Mouse (Mus musculus) hindbrain, postnatal 0 days (tissue): Measurements from ENCODE around the gene Adamts12. TPM values are rescaled to one million over a fixed set of nuclear protein-coding genes. Genes with fewer than 3 reads are reported as not detected.
A peak's percentile ranks its signal among the peaks of the same experiment; 100 is the strongest.

Experiments
- ATAC-seq: fragments of 200-750 bp; cut with Nextera tagmentation; 2 replicates; pipeline ENCODE4 v1.8.0; 2017; ENCODE audit warnings: mild to moderate bottlenecking, moderate TSS enrichment, moderate library complexity
- DNase-seq: peaks from one replicate; pipeline ENCODE4 v3.0.0-alpha.2; 2015; ENCODE audit warnings: low spot score
- H3K27ac ChIP-seq: fragments of 300-500 bp; sonication (generic); 2 replicates; pipeline ENCODE4 v1.5.1; 2014; ENCODE audit warnings: mild to moderate bottlenecking
- H3K27me3 ChIP-seq: fragments of 300-500 bp; sonication (generic); 2 replicates; pipeline ENCODE4 v1.6.1; 2014; ENCODE audit warnings: low read length, mixed read lengths; ENCODE audit not compliant: insufficient read depth
- H3K36me3 ChIP-seq: fragments of 300-500 bp; sonication (generic); 2 replicates; pipeline ENCODE4 v1.6.1; 2014; ENCODE audit warnings: low read length, mixed read lengths; ENCODE audit not compliant: insufficient read depth
- H3K4me1 ChIP-seq: fragments of 300-500 bp; sonication (generic); 2 replicates; pipeline ENCODE4 v1.6.1; 2014; ENCODE audit warnings: antibody characterized with exemption, low read length, mixed read lengths; ENCODE audit not compliant: insufficient read depth
- H3K4me2 ChIP-seq: fragments of 300-500 bp; sonication (generic); 2 replicates; pipeline ENCODE4 v1.6.1; 2014; ENCODE audit warnings: low read depth, mild to moderate bottlenecking, low read length, moderate library complexity, mixed read lengths
- H3K4me3 ChIP-seq: fragments of 300-500 bp; sonication (generic); 2 replicates; pipeline ENCODE4 v1.5.1; 2014; ENCODE audit warnings: low read length
- H3K9ac ChIP-seq: fragments of 300-500 bp; sonication (generic); replicated peaks from 2 replicates; pipeline ENCODE4 v1.6.1; 2014; ENCODE audit warnings: mild to moderate bottlenecking, low read length, moderate library complexity, mixed read lengths
- H3K9me3 ChIP-seq: fragments of 300-500 bp; sonication (generic); 2 replicates; pipeline ENCODE4 v1.6.1; 2016; ENCODE audit warnings: low read length, mixed read lengths
- CTCF ChIP-seq: IDR thresholded peaks from 2 replicates; pipeline ENCODE4 v1.5.1; 2016; ENCODE audit warnings: antibody characterized with exemption, control low read depth, low read depth
- WGBS: fragments of 180-500 bp; shearing (Covaris S2); extraction: QIAGEN DNeasy Blood & Tissue Kit; methylation state at CpG from one replicate; pipeline ENCODE4 v1.1.7; 2014; 5-methylcytosine and 5-hydroxymethylcytosine counted together
- polyA plus RNA-seq: library from polyadenylated mRNA; unstranded; fragments of >200 nt; fragmentation: Nextera tagmentation; extraction: Ambion mirVana; gene quantifications from 2 replicates; pipeline ENCODE4 v1.2.1, GENCODE M21; 2015
- total RNA-seq: library from RNA; depleted of rRNA; stranded (reverse); fragments of >200 nt; gene quantifications from 2 replicates; pipeline ENCODE4 v1.2.3, GENCODE M21; 2014

The Adamts12 gene
- total and polyA plus RNA-seq, 2 experiments from 2014 or later = 1.3 to 7.9 TPM

DNA sequence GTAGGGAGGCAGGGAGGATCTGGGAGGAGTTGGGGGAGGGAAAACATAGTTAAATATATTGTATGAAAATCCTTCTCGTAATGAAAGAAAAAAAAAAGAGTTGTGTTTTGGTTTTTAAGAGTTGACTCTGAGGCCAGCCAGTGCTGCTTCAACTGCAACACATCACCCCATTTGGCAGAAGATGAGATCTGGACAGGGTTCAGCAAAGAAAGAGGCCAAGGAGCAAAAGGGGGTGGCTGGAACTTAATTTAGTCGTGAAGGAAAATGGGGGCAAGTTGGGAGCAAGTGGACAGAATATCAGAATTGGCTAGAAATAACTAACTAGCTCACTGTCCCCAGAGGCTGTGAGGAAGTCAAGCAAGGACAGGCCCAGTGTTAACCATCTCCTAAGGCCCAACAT lies 51.7 kb downstream of the Adamts12 start:
- Histone ChIP-seq H3K4me1 (no peaks in the 10 kb centered on the region), H3K4me3 (no peak overlapping the region), H3K9me3 (no peaks in the 10 kb centered on the region), H3K27me3 (no peaks in the 10 kb centered on the region), H3K36me3 (no peaks in the 10 kb centered on the region), H3K9ac (no peak overlapping the region), H3K4me2 (no peak overlapping the region), H3K27ac (no peak overlapping the region)
- DNase-seq (no peak), ATAC-seq (no peak)
- no peak for TF ChIP-seq CTCF
- 68% methylated on average over 2 of the region's 2 CpGs for WGBS

DNA sequence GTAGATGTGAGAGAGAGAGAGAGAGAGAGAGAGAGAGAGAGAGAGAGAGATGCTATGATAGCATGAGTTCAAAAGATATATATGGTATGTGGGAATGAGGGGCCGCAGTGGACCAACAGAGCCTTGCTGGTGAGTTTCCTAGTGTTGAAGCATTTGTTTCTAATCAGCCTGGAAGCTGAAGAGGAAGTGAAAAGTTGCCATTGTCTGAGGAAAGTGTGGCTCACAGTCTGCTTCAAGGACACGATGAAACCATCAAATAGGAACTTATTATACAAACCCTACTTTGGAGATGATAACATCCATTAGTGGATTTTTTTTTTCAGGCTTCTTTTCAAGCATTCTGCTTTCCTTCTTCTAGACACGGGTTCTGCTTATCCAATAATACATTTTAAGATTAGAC lies 52.3 kb downstream of the Adamts12 start:
- 81% methylated on average over 3 of the region's 3 CpGs for WGBS
- DNase-seq = no peak
- H3K36me3 ChIP-seq = no peaks in the 10 kb centered on the region
- no peaks in the 10 kb centered on the region for H3K4me1 ChIP-seq
- ATAC-seq = no peak
- TF ChIP-seq CTCF = no peak
- no peak overlapping the region for H3K4me2 ChIP-seq
- no peak overlapping the region for H3K27ac ChIP-seq
- no peak overlapping the region for H3K4me3 ChIP-seq
- no peaks in the 10 kb centered on the region for H3K9me3 ChIP-seq
- H3K27me3 ChIP-seq = no peaks in the 10 kb centered on the region
- no peak overlapping the region for H3K9ac ChIP-seq

DNA sequence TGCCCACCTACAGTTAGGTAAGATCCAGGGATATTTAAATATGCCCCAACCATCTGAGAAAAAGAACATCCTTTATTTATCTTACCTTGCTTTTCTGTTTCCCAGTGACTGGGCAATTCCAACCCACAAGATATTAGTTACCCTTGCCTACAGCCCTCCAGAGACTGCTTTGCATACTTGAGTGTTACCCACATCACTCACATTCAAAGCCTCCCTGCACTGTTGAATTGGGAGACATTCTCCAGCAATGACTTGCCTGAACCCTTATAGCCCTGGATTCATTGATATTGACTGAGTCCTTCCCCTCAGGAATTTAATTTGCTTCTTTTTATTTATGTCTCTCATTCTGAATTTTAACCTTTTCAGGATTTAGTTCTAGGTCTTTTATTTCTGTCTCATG lies 53.8 kb downstream of the Adamts12 start:
- H3K27ac ChIP-seq = no peak overlapping the region
- no peaks in the 10 kb centered on the region for H3K36me3 ChIP-seq
- no peak overlapping the region for H3K9ac ChIP-seq
- no peaks in the 10 kb centered on the region for H3K4me1 ChIP-seq
- H3K27me3 ChIP-seq = no peaks in the 10 kb centered on the region
- no peak for TF ChIP-seq CTCF
- no peak for ATAC-seq
- H3K9me3 ChIP-seq = no peaks in the 10 kb centered on the region
- H3K4me3 ChIP-seq = no peak overlapping the region
- DNase-seq = no peak
- no peak overlapping the region for H3K4me2 ChIP-seq

DNA sequence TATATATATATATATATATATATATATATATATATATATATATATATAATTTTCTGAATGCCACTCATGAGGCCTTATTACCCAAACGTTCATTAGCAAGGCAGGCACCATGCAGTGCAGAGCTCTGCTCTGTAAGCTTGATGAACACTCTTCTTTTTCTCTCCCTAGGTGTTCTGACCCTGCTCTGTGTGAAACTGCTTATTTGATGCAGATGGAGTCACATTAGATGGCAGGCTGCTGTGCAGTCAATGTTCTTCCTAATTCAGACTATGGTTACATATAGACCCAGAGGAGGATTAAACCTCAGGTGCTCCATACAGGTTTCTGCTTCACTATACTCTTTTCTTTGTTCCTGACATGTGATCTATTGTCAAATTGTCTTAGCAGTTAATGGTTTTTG lies 57.1 kb downstream of the Adamts12 start:
- H3K27me3 ChIP-seq = no peaks in the 10 kb centered on the region
- no peak overlapping the region for H3K4me2 ChIP-seq
- WGBS = 14% methylated on average over 1 of the region's 1 CpGs
- H3K36me3 ChIP-seq = no peaks in the 10 kb centered on the region
- no peak for DNase-seq
- no peaks in the 10 kb centered on the region for H3K4me1 ChIP-seq
- no peak for ATAC-seq
- H3K4me3 ChIP-seq = no peak overlapping the region
- no peak overlapping the region for H3K9ac ChIP-seq
- TF ChIP-seq CTCF = no peak
- no peaks in the 10 kb centered on the region for H3K9me3 ChIP-seq
- H3K27ac ChIP-seq = no peak overlapping the region

DNA sequence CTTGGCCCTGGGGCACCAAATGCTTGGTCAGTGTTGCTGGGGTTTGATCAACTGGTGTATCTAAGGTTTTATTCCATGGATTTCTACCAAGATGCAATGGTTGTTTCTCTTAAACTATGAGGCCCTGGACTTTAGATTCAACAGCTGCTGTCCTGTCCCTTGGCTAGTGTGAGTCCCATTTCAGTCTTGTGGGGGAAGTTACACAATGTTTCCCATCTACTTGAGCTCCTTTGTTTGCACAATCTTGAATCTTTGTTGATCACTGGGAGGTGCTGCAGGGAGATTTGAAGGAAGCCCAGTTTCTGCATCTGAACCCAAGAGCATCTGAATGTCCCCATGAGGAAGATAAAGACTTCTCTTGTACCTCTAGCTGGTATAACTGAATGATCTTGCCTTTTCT lies 60.8 kb downstream of the Adamts12 start:
- H3K27me3 ChIP-seq = no peaks in the 10 kb centered on the region
- no peak overlapping the region for H3K27ac ChIP-seq
- H3K4me3 ChIP-seq = no peak overlapping the region
- no peaks in the 10 kb centered on the region for H3K4me1 ChIP-seq
- no peak for TF ChIP-seq CTCF
- no peak overlapping the region for H3K9ac ChIP-seq
- H3K36me3 ChIP-seq = no peaks in the 10 kb centered on the region
- ATAC-seq (no peak), DNase-seq (no peak)
- H3K4me2 ChIP-seq = no peak overlapping the region
- no peaks in the 10 kb centered on the region for H3K9me3 ChIP-seq

DNA sequence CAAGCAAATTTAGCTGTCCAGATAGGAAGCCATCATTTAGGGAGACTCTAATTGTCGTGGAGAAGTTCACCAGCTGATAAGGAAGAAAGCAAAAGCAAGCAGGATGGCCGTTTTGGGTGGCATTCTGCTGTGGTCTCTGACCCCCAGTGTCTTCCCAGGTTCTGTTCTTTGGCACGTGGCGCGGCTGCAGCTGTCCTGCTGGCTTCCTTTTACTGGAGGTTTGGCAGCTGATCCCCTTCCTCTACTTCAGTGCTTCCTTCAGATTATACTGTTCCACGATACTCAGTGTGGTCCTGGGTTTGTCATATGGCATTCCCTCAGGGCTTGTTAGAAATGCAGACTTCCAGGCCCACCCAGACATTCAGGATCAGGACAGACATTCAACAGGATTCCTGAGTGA lies 63.9 kb downstream of the Adamts12 start:
- Histone ChIP-seq H3K4me1 (no peaks in the 10 kb centered on the region), H3K4me3 (no peak overlapping the region), H3K27me3 (no peaks in the 10 kb centered on the region), H3K4me2 (no peak overlapping the region), H3K27ac (no peak overlapping the region), H3K9me3 (no peaks in the 10 kb centered on the region), H3K9ac (no peak overlapping the region), H3K36me3 (no peaks in the 10 kb centered on the region)
- ATAC-seq (peak; percentile 56; the same call in 1 of the 2 replicates), DNase-seq (peak; percentile 30)
- no peak for TF ChIP-seq CTCF
- WGBS = 46% methylated on average over 6 of the region's 6 CpGs

DNA sequence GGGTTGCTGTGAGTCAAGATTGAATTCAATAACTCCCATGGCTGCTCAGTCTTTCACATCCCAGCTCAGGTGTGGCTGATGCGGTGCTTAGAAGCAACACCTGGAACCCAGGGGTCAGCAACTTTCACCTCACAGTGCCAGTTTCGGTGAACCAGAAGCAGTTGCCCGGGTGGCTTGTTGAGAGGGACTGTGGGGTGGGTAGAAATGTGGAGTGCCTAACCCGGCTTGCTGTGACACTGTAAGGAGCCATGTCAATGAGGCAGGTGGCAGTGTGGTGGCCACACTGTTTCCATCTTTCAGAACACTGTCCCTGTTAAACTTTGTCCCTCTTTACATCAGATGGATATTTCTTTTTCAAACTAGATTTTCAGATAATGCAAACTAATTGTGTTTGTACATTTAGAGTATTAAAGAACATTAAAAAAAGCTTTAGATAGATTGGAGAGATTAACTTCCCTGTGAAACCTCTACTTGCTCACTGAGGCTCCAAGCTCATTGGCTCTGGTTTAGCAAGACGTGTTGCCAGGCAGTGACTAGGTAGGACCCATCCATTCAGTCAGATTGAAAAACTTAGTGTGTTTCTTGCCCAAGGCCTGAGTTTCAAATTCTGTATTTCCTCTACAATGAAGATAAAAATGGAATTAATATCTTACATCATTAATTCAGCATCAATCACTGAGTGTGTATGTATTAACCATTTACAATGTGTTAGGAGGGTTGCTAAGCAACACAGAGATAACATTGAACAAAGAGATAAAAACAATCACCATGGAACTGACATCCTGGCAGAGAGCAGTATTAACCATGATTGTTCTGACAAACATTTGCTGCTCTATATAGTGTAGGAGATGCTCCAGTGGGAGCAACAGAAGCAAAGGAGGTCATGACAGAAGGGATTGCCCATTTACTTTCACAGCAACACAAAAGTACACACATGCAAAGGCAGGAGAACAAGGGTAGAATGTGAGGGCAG lies 68.3 kb downstream of the Adamts12 start:
- DNase-seq = no peak
- 83% methylated on average over 5 of the region's 5 CpGs for WGBS
- no peaks in the 10 kb centered on the region for H3K4me1 ChIP-seq
- no peak for TF ChIP-seq CTCF
- no peak overlapping the region for H3K9ac ChIP-seq
- H3K4me2 ChIP-seq = no peak overlapping the region
- no peaks in the 10 kb centered on the region for H3K9me3 ChIP-seq
- no peaks in the 10 kb centered on the region for H3K27me3 ChIP-seq
- H3K36me3 ChIP-seq = no peaks in the 10 kb centered on the region
- H3K4me3 ChIP-seq = no peak overlapping the region
- H3K27ac ChIP-seq = no peak overlapping the region
- ATAC-seq = no peak
